Mouse (Mus musculus) forebrain, embryonic 15.5 days (tissue): ENCODE data around the gene Trak1. TPM values are rescaled to one million over a fixed set of nuclear protein-coding genes. Genes with fewer than 3 reads are reported as not detected.

Source experiments
- ATAC-seq: fragments of 200-750 bp; cut with Nextera tagmentation; replicated peaks from 2 replicates; pipeline ENCODE4 v1.8.0; 2017; ENCODE audit warnings: mild to moderate bottlenecking, moderate TSS enrichment, moderate library complexity
- H3K27ac ChIP-seq: fragments of 300-500 bp; sonication (generic); replicated peaks from 2 replicates; pipeline ENCODE4 v1.5.1; 2015; ENCODE audit warnings: mild to moderate bottlenecking, inconsistent platforms
- H3K27me3 ChIP-seq: fragments of 300-500 bp; sonication (generic); 2 replicates; pipeline ENCODE4 v1.6.1; 2015; ENCODE audit warnings: inconsistent platforms
- H3K36me3 ChIP-seq: fragments of 300-500 bp; sonication (generic); 2 replicates; pipeline ENCODE4 v1.6.1; 2015; ENCODE audit warnings: mild to moderate bottlenecking, inconsistent platforms
- H3K4me1 ChIP-seq: fragments of 300-500 bp; sonication (generic); 2 replicates; pipeline ENCODE4 v1.6.1; 2015; ENCODE audit warnings: inconsistent platforms
- H3K4me2 ChIP-seq: fragments of 300-500 bp; sonication (generic); replicated peaks from 2 replicates; pipeline ENCODE4 v1.6.1; 2015; ENCODE audit warnings: mild to moderate bottlenecking, inconsistent platforms
- H3K4me3 ChIP-seq: fragments of 300-500 bp; sonication (generic); 2 replicates; pipeline ENCODE4 v1.5.1; 2015; ENCODE audit warnings: mild to moderate bottlenecking, inconsistent platforms
- H3K9ac ChIP-seq: fragments of 300-500 bp; sonication (generic); replicated peaks from 2 replicates; pipeline ENCODE4 v1.6.1; 2015; ENCODE audit warnings: mild to moderate bottlenecking, inconsistent platforms
- H3K9me3 ChIP-seq: fragments of 300-500 bp; sonication (generic); 2 replicates; pipeline ENCODE4 v1.6.1; 2016; ENCODE audit warnings: inconsistent platforms
- WGBS: fragments of 180-500 bp; shearing (Covaris S2); methylation state at CpG from one replicate; pipeline ENCODE4 v1.1.7; 2015; ENCODE audit warnings: mixed read lengths; 5-methylcytosine and 5-hydroxymethylcytosine counted together
- polyA plus RNA-seq: library from polyadenylated mRNA; unstranded; fragments of >200 nt; fragmentation: Nextera tagmentation; extraction: Ambion mirVana; gene quantifications from 2 replicates; pipeline ENCODE4 v1.2.1, GENCODE M21; 2015

Gene Trak1
- polyA plus RNA-seq, 1 experiment from 2014 or later = 75.8 TPM

DNA sequence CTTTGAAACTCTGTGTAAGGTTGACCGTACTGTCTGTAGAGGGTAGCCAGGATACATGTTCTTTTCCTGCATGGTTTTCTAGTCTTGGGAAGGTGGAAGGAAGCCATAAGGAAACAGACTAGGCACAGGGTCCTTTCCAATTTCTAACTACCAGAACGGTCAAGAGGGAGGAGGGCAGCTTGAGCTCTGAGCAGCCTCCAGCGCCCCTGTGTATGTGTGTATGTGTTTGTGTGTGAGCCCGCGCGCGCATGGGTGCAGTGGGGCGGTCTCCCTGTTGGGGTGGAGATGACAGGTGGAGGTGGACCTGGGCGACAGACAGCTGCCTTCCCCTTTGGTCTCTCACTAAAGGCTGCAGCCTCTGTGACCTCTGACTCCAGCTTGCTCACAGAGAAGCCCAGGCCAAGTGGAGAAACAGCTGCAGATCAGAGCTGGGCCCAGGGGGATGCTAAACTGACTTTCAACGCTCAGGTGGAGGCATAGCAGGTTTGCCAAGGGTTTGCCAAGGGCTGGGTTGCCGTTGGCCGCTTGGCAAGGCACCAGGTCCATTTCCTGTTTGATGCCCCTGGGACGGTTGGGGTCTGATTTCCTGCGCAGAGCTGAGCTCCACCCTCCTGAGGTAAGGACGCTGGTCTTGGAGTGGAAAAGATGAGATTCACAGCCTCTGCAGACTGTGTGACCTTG lies 1.2 kb downstream of the Trak1 start:
- Histone ChIP-seq H3K9ac (peak overlapping the region; percentile 87), H3K27ac (peak overlapping the region; percentile 41; the same call in 1 of the 2 replicates), H3K4me2 (peak overlapping the region; percentile 80), H3K27me3 (no peaks in the 10 kb centered on the region), H3K9me3 (no peaks in the 10 kb centered on the region), H3K4me1 (peaks cover 51% of the 10 kb centered on the region), H3K36me3 (no peaks in the 10 kb centered on the region), H3K4me3 (peak overlapping the region; percentile 80)
- 13% methylated on average over 15 of the region's 15 CpGs for WGBS
- ATAC-seq = no peak

DNA sequence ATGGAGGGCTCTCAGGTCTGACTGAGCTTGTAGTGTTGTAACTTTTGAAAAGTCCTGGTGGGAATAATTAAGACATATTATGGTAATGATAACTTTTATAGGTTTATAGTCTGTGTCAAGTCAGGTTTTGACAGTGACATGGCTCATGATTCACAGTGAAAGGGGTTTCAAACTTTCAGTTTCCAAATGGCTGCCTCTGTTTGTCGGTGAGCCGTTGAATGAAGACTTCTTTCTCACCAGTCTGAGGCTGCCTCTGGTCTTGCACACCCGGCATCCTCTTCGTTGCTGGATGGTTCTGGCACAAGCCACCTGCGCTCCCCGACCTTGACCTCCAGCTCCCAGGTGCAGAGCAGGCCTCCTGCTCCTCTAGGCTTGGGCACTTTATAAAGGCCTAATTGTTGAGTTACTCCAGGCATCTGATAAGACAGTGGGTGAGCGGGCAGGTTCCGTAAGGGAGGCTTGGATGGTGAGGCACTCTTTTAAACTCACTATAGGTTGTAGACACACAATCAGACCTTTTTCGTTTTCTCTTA lies 2.0 kb downstream of the Trak1 start:
- Histone ChIP-seq H3K9ac (peak overlapping the region; percentile 87), H3K4me3 (peak overlapping the region; percentile 80)

DNA sequence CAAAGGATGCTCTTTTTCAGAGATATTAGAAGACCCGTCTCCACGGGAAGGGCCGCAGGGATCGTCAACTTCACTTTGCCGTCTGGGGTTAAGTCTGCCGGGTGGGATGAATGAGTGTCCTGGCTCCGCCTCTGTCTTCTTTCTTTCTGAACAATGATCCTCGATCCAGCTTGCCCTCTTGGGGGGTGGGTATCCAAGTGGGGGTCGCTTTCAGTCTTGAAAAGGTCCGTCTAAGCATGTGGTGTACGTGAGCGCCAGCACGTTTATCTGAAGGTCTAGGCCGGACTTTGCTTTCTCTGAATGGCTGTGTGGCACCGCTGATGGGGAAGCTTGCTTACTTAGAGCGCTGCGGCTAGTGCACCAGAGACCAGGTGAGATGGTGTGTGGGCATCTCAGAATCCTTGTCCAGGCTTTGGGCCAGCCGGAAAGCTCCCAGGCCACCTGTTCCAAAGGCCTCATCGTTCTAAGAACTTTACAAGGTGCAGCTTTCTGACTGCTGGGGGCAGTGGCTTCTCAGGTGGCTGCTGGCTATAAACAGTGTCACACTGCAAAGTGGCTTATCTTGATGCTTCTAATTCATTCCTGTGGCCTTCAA lies 2.8 kb downstream of the Trak1 start:
- peak overlapping the region; percentile 80 for H3K4me2 ChIP-seq
- H3K9ac ChIP-seq = peak overlapping the region; percentile 34
- H3K27me3 ChIP-seq = no peaks in the 10 kb centered on the region
- ATAC-seq = no peak
- no peak overlapping the region; the same call in 1 of the 2 replicates for H3K27ac ChIP-seq
- peak overlapping the region; percentile 80 for H3K4me3 ChIP-seq
- no peaks in the 10 kb centered on the region for H3K9me3 ChIP-seq
- no peaks in the 10 kb centered on the region for H3K36me3 ChIP-seq
- 11% methylated on average over 19 of the region's 19 CpGs for WGBS
- peaks cover 61% of the 10 kb centered on the region for H3K4me1 ChIP-seq

More for the DNA sequence above, 2.0 kb downstream of the Trak1 start:
- 40% methylated on average over 9 of the region's 9 CpGs for WGBS
- no peaks in the 10 kb centered on the region for H3K36me3 ChIP-seq
- no peaks in the 10 kb centered on the region for H3K9me3 ChIP-seq
- H3K27me3 ChIP-seq = no peaks in the 10 kb centered on the region
- H3K4me2 ChIP-seq = peak overlapping the region; percentile 80
- no peak for ATAC-seq
- H3K27ac ChIP-seq = no peak overlapping the region
- peaks cover 58% of the 10 kb centered on the region for H3K4me1 ChIP-seq

DNA sequence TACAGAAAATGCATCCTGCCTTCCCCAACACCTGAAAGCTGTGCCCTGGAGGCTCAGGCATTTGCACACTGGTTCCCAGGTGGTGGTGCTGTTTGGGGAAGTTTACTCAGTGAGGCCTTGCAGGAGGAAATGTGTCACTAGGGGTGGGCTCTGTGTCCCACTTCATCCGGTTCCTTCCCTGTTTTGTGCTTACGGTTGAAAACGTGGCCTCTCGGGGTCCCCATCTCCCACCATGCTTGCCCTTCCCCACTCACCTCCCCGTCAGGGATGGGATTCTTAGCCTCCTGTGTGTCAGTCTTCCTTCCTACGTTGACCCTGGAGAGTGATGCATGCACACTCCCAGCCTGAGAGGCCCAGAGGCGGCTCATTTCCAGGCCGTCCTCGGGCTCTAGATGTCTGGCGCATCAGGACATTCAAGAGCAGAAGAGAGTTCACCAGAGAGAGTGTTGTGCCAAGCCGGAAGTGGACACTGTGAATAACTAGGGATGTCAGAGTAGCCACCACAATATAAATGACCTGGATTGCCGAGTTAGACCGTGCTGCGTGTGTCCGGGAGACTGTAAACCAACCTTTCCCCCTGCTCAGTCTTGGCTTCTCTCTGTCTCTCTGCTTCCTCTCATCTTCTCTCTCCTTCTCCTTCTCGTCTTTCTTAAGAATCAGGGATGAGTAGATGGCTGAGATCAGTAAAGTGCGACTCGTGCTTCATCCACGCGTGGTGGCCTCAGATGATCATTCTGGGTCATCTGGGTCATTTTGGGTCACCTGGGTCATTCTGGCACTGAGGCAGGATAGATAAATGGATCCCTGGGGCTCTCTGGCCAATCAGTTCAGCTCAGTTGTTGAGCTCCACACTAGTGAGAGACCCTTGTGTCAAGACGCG lies 4.0 kb downstream of the Trak1 start:
- Histone ChIP-seq H3K4me2 (0 out of 2 replicates have a peak overlapping the region, but pooled peaks have one; percentile 80), H3K36me3 (no peaks in the 10 kb centered on the region), H3K27ac (0 out of 2 replicates have a peak overlapping the region, but pooled peaks have one; percentile 5), H3K4me1 (peaks cover 67% of the 10 kb centered on the region), H3K9me3 (no peaks in the 10 kb centered on the region), H3K27me3 (no peaks in the 10 kb centered on the region), H3K4me3 (no peak overlapping the region), H3K9ac (no peak overlapping the region)
- 72% methylated on average over 22 of the region's 22 CpGs for WGBS
- no peak for ATAC-seq

DNA sequence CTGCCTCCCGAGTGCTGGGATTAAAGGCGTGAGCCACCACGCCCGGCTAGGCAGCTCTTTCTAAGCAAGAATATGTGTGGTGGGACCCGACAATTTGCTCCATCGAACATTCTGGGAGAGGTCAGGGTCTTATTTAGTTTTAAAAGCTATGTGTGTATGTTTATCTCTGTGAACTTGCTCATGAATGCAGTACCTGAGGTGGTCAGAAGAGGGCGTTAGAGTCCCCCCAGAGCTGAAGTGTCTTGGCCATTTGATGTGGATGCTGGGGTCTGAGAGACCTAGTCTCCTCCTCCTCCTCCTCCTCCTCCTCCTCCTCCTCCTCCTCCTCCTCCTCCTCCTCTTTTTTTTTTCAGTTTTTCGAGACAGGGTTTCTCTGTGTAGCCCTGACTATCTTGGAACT lies 5.2 kb downstream of the Trak1 start:
- no peak overlapping the region for H3K4me3 ChIP-seq
- no peaks in the 10 kb centered on the region for H3K27me3 ChIP-seq
- no peak overlapping the region for H3K9ac ChIP-seq
- 87% methylated on average over 7 of the region's 8 CpGs for WGBS
- no peak overlapping the region for H3K27ac ChIP-seq
- H3K36me3 ChIP-seq = no peaks in the 10 kb centered on the region
- H3K4me1 ChIP-seq = peaks cover 62% of the 10 kb centered on the region
- H3K4me2 ChIP-seq = no peak overlapping the region
- no peaks in the 10 kb centered on the region for H3K9me3 ChIP-seq
- ATAC-seq = no peak

DNA sequence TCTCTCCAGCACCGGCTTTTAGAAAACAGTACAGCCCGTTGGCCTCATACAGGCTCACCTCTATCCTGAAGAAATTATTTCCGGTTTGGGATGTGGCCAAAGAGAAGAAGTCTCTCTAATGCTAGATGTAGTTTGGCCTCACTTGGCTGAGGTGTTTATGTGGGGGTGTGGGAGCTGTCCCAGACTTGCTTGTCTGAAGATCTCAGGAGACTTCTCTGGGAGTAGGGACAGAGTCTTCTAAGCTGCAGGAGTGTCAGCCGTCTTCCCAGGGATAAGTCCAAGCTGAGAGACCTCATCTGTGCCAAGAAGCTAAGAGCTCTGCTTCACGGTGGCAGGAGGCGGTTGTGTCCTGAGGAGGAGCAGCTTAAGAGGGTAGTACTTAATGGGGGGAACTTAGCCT lies 5.8 kb downstream of the Trak1 start:
- H3K36me3 ChIP-seq = no peaks in the 10 kb centered on the region
- peak overlapping the region; percentile 53 for H3K27ac ChIP-seq
- no peak overlapping the region for H3K4me3 ChIP-seq
- H3K9me3 ChIP-seq = no peaks in the 10 kb centered on the region
- ATAC-seq = no peak; the same call in 1 of the 2 replicates
- no peak overlapping the region for H3K9ac ChIP-seq
- no peaks in the 10 kb centered on the region for H3K27me3 ChIP-seq
- H3K4me2 ChIP-seq = no peak overlapping the region; the same call in 1 of the 2 replicates
- WGBS = 36% methylated on average over 6 of the region's 6 CpGs
- peaks cover 60% of the 10 kb centered on the region for H3K4me1 ChIP-seq

DNA sequence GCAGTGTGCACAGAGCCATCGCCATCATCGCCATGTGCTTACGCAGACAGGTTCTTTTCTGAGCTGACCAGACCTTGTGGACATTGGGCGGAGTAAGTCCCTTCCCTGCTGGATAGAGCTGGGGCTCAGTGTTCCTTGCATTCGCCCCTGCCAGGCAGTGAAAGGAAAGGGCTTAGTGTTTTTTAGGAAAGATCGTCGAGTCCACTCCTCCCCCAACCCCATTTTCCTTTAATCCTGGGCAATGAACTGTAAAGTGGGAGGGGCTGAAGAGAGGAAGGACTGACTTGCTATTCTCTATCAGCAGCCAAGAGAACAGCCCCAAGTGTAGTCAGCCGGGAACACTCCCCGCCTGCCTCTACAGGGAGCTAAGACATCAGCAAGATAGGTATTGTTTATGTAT lies 6.4 kb downstream of the Trak1 start:
- Histone ChIP-seq H3K4me1 (peaks cover 53% of the 10 kb centered on the region), H3K4me3 (no peak overlapping the region), H3K36me3 (no peaks in the 10 kb centered on the region), H3K27me3 (no peaks in the 10 kb centered on the region), H3K27ac (peak overlapping the region; percentile 53), H3K9me3 (no peaks in the 10 kb centered on the region), H3K9ac (no peak overlapping the region), H3K4me2 (peak overlapping the region; percentile 1; the same call in 1 of the 2 replicates)
- peak; percentile 47 for ATAC-seq
- 9% methylated on average over 9 of the region's 9 CpGs for WGBS

DNA sequence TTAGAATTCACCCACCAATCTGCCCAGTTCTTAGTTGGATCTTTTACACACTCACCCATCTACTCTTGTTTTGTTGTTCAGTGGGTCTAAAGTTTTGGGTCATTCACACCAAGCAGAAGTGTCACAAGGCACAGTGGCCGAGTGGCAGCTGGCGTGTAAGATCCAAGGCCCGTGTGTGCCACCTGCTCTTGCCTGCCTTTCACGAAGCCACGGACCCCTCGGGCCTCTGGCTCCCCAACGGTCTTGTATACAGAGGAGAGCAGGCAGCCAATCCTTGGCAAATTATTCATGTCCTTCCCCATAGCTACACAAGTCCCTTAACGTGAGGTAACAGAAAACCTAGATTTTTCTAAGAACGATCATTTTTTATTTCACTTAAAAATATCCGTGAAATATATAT lies 7.2 kb downstream of the Trak1 start:
- ATAC-seq = no peak
- peaks cover 51% of the 10 kb centered on the region for H3K4me1 ChIP-seq
- 39% methylated on average over 10 of the region's 10 CpGs for WGBS

DNA sequence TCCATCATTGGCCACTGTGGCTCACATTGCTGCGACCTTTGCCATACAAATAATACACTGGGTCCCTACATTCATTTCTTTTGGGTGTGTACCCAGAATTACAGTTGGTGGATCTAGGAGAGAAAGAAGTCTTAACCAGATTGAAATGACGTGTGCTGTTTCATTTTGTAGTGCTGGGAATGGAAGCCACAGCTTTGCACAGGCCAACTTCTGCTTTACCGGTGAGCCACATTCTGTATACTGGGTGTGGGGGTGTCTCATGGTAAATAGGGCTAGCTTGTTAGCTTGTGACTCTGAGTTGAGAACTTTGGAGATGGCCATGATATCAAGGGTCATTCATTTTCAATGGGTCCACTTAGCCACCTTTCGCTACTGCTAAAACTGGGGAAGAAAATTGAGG lies 8.2 kb downstream of the Trak1 start:
- peaks cover 48% of the 10 kb centered on the region for H3K4me1 ChIP-seq
- H3K4me3 ChIP-seq = no peak overlapping the region
- no peaks in the 10 kb centered on the region for H3K9me3 ChIP-seq
- ATAC-seq = no peak
- H3K9ac ChIP-seq = no peak overlapping the region
- H3K27me3 ChIP-seq = no peaks in the 10 kb centered on the region
- H3K4me2 ChIP-seq = no peak overlapping the region
- H3K27ac ChIP-seq = no peak overlapping the region
- no peaks in the 10 kb centered on the region for H3K36me3 ChIP-seq
- WGBS = 93% methylated on average over 4 of the region's 4 CpGs

More for the DNA sequence above, 7.2 kb downstream of the Trak1 start:
- peak overlapping the region; percentile 53 for H3K27ac ChIP-seq
- no peak overlapping the region for H3K4me3 ChIP-seq
- H3K9me3 ChIP-seq = no peaks in the 10 kb centered on the region
- H3K4me2 ChIP-seq = no peak overlapping the region
- H3K36me3 ChIP-seq = no peaks in the 10 kb centered on the region
- H3K27me3 ChIP-seq = no peaks in the 10 kb centered on the region
- H3K9ac ChIP-seq = no peak overlapping the region

DNA sequence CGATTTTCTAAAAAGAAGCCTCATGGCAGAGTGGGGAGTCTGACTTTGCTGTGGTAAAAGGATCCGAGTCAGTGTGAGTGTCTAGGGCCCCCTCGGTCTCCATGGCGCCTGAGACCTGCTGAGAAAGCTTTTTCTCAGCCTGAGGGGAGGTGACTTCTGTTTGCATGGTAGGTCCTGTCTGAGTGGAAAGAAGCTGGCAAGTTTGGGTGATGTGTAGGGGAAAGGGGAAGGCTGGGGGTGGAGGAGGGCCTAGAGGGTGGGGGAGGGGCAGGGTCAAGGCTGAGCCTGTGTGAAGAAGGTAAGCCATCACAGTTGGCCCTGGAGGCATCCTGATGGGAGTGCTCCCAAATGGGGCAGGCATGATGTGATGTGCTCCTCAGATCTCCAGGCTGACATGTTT lies 12.0 kb downstream of the Trak1 start:
- no peaks in the 10 kb centered on the region for H3K9me3 ChIP-seq
- peaks cover 52% of the 10 kb centered on the region for H3K4me1 ChIP-seq
- H3K36me3 ChIP-seq = no peaks in the 10 kb centered on the region
- no peak overlapping the region for H3K4me3 ChIP-seq
- no peak for ATAC-seq
- WGBS = 36% methylated on average over 4 of the region's 4 CpGs
- no peak overlapping the region for H3K4me2 ChIP-seq
- no peaks in the 10 kb centered on the region for H3K27me3 ChIP-seq
- H3K9ac ChIP-seq = no peak overlapping the region
- no peak overlapping the region for H3K27ac ChIP-seq

DNA sequence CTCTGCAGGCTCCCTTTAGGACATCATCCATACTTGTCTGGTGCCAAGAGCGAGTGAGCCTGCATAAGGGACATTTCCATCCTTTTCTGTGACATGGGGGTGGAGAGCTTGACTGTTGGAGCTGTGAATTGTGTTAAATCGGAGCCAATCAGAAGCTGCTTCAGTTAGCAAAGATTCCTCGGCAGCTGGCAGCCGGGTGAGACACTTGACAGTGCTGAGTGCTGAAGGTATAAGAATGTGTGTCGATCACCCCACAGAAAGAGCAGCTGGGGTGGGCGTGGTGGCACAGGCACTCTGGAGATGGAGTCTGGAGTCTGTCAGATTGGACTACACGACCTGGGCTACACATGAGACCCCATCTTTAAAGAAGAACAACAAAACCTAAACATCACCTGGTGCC lies 13.2 kb downstream of the Trak1 start:
- H3K4me2 ChIP-seq = no peak overlapping the region
- peaks cover 55% of the 10 kb centered on the region for H3K4me1 ChIP-seq
- no peak overlapping the region for H3K4me3 ChIP-seq
- H3K36me3 ChIP-seq = no peaks in the 10 kb centered on the region
- H3K9me3 ChIP-seq = no peaks in the 10 kb centered on the region
- H3K27ac ChIP-seq = peak overlapping the region; percentile 70
- no peaks in the 10 kb centered on the region for H3K27me3 ChIP-seq
- 49% methylated on average over 7 of the region's 7 CpGs for WGBS
- peak; percentile 32; the same call in 1 of the 2 replicates for ATAC-seq
- H3K9ac ChIP-seq = no peak overlapping the region

DNA sequence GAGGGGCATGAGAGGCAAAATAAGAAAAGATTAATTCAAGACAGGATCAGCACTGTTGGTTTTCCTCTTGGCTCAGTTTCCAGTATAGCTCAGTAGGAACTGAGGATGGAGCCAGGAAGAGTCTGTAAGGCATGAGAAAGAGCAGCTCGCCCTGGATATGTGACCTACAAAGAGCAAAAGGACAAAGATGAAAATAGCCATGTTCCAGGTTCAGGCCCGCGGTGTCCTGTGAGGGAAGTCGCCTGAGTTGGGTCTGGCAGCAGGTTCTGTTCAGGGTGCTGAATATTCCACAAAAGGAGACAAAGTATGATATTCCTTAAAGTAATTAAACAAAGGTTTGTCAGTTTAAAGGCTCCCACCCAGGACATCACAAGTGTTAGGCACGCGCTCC lies 14.5 kb downstream of the Trak1 start:
- Histone ChIP-seq H3K4me2 (no peak overlapping the region), H3K27me3 (no peaks in the 10 kb centered on the region), H3K27ac (peak overlapping the region; percentile 85), H3K4me3 (no peak overlapping the region), H3K36me3 (no peaks in the 10 kb centered on the region), H3K9me3 (no peaks in the 10 kb centered on the region), H3K9ac (no peak overlapping the region), H3K4me1 (peaks cover 65% of the 10 kb centered on the region)
- ATAC-seq = no peak
- 58% methylated on average over 6 of the region's 6 CpGs for WGBS
